Mouse (Mus musculus): ENCODE measurements around the gene Map4. TPM values are rescaled to one million over a fixed set of nuclear protein-coding genes. Genes with fewer than 3 reads are reported as not detected.
"Not testable (repeated sequence)": the region's sequence is repeated elsewhere in the genome, so short reads cannot be mapped to it uniquely, and the experiment has no call there.

Gene Map4
- total RNA-seq, 2 experiments from 2014 or later, result 580 to 618 TPM

- DNase-seq (ENCODE audit: extremely low spot score in 1 of 2, low spot score in 1 of 2), result not testable (repeated sequence)
Measured at GRCm38 (mm10) chr9:109980223-109980622, 49.0 kb downstream of the Map4 start.

GRCm38 (mm10) chr9:109985416-109985815, 54.2 kb downstream of the Map4 start:
- peak; percentile 30 to 58 for DNase-seq (ENCODE audit: extremely low spot score in 1 of 2, low spot score in 1 of 2)

GRCm38 (mm10) chr9:109989084-109989483, 57.8 kb downstream of the Map4 start:
- no peak for DNase-seq (ENCODE audit: extremely low spot score in 1 of 2, low spot score in 1 of 2)

DNA sequence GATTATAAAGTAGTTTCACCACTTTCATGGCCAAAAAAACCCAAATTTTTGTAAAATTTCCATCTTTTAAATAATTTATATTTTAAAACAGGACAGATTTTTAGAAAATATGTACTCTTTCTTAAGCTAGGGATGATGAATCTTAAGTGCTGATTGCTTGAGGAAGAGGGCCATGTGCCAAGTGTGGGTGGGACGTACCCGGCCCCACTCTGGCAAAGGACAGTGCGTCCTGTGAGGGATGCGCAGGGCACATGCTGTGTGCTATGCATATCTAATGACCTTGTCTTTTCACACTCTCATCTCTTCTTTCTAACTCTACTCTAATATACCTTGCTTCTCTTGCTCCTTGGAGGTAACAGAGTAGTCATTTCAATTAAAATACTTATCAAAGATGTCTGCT, 66.2 kb downstream of the Map4 start:
- no peak for DNase-seq (ENCODE audit: extremely low spot score in 1 of 2, low spot score in 1 of 2)

- DNase-seq (ENCODE audit: extremely low spot score in 1 of 2, low spot score in 1 of 2), result no peak
Measured at GRCm38 (mm10) chr9:110001946-110002345, 70.7 kb downstream of the Map4 start.

DNA sequence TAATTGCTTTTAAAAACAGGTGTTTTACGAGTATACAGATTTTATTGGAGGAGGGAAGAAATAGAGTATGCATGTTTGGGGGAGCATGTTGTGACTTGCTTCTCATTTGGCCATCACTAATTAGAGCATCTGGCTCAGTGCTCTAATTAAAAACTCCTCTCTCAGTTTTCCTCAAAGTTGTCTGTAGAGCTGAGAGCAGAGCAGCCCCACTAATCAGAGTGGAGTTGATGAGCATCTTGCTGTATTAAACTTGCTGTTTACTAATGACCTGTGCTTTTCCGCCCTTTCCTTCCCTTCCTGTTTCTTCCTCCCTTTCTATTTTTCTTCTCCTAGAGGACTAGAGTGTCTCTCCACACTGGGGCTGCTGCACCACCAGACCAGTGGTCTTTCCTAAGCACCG, 71.2 kb downstream of the Map4 start:
- no peak for DNase-seq (ENCODE audit: extremely low spot score in 1 of 2, low spot score in 1 of 2)

DNA sequence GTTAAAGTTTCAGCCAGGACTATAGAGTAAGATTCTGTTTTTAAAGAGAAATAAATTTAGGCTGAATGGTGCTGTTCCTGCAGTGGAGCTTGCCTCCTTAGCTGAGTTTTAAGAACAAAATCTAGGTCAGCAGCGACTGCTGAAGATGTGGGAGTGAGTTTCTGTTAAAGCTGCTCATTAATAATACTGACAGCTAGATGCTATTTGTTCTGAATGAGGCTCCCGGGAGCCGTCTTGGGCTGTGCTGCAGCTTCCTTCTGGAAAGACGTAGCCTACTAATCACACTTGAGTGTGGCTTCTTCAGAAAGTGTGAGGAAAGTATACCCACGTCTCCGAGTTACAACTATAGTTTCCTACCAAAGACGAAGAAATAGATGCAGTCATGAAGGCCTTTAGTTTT, 88.0 kb downstream of the Map4 start:
- DNase-seq (ENCODE audit: extremely low spot score in 1 of 2, low spot score in 1 of 2), result no peak

DNA sequence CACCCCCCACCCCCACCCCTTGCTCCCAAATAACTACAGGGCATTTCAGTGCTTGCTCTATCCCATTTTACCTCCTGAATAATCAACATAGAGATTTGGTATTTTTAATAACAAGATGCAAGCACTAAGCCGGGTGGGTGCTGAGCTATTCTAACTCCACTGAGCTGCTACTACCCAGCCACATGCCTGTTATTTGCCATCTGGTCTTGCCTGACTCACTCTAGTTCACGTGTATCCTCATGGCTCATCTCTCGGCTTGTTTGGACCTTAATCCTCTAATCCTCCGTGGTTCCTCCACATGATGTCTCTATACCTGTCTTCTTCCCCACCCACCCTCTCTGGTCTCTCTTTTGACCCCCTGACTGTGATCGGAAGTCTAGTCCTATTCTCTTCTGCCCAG, 89.1 kb downstream of the Map4 start:
- DNase-seq (ENCODE audit: extremely low spot score in 1 of 2, low spot score in 1 of 2), result peak in 1 of 2 experiments; percentile 20

- no peak for DNase-seq (ENCODE audit: extremely low spot score in 1 of 2, low spot score in 1 of 2)
Measured at GRCm38 (mm10) chr9:110021463-110021862, 90.2 kb downstream of the Map4 start.

GRCm38 (mm10) chr9:110022151-110022550, 90.9 kb downstream of the Map4 start:
- DNase-seq (ENCODE audit: extremely low spot score in 1 of 2, low spot score in 1 of 2), result no peak

DNA sequence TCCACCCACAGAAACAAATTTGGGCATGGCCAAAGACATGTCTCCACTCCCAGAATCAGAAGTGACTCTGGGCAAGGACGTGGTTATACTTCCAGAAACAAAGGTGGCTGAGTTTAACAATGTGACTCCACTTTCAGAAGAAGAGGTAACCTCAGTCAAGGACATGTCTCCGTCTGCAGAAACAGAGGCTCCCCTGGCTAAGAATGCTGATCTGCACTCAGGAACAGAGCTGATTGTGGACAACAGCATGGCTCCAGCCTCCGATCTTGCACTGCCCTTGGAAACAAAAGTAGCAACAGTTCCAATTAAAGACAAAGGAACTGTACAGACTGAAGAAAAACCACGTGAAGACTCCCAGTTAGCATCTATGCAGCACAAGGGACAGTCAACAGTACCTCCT, 103.8 kb downstream of the Map4 start:
- DNase-seq (ENCODE audit: extremely low spot score in 1 of 2, low spot score in 1 of 2), result no peak

- no peak for DNase-seq (ENCODE audit: extremely low spot score in 1 of 2, low spot score in 1 of 2)
Measured at GRCm38 (mm10) chr9:110037895-110038294, 106.6 kb downstream of the Map4 start.

DNA sequence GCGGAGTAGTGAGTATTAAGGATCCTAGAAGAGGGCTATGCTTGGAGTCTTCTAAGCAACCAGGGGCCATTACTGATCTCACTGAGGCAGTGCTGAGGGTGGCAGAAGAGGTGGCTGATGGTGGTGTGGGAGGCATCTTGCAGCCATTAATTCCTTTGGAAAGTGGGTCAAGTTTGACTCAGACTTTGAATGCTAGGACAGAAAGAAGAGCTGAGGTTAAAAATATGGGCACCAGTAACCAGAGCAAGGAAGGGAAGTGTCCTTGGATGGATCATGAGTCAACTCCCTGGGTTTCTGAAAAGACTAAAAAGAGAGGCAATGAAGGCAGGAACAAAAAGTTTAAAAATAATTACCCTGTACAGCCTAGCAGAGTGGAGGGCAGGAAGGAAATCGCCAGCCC, 107.2 kb downstream of the Map4 start:
- DNase-seq (ENCODE audit: extremely low spot score in 1 of 2, low spot score in 1 of 2), result no peak

DNA sequence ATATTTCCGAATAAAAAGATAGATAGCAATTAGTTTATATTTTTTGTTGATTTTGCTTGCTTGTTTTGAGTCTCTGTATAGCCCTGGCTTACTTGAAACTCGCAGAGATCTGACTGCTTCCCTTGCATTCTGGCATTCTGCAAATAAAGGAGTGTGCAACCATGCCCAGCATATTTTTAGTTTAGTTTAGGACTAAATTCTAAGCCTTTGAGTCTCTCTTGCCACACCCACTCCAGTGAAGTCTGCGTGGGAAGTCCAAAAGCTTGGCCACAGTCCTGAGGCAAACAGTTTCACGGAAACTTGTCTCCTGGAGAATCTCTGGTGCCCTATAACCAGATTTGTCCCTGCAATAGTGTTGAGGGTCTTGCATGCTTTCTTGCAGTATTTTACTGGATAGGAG, 113.1 kb downstream of the Map4 start:
- no peak for DNase-seq (ENCODE audit: extremely low spot score in 1 of 2, low spot score in 1 of 2)

- no peak for DNase-seq (ENCODE audit: extremely low spot score in 1 of 2, low spot score in 1 of 2)
Measured at GRCm38 (mm10) chr9:110045763-110046377, 114.6 kb downstream of the Map4 start.

DNA sequence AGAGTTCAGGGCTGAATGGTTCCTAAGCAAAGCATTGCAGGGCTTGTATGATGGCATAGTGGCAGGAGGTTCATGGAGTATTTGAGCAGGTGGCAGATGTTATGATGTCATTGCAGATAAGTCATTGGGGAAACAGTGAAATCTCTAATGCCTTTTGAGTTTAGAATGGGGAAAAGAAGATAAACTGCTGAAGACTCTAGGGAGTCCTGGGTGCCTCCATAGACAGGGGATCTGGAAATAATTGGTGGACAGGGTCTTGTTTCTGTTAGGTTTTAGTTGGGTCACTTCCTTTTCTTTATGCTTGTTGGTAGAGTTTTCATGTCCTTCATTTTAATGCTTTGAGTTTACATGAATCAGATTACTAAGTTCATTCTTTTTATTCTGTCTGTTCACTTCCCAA, 116.0 kb downstream of the Map4 start:
- no peak for DNase-seq (ENCODE audit: extremely low spot score in 1 of 2, low spot score in 1 of 2)

GRCm38 (mm10) chr9:110047857-110048256, 116.6 kb downstream of the Map4 start:
- DNase-seq (ENCODE audit: extremely low spot score in 1 of 2, low spot score in 1 of 2), result no peak

GRCm38 (mm10) chr9:110051184-110051583, 119.9 kb downstream of the Map4 start:
- no peak for DNase-seq (ENCODE audit: extremely low spot score in 1 of 2, low spot score in 1 of 2)

DNA sequence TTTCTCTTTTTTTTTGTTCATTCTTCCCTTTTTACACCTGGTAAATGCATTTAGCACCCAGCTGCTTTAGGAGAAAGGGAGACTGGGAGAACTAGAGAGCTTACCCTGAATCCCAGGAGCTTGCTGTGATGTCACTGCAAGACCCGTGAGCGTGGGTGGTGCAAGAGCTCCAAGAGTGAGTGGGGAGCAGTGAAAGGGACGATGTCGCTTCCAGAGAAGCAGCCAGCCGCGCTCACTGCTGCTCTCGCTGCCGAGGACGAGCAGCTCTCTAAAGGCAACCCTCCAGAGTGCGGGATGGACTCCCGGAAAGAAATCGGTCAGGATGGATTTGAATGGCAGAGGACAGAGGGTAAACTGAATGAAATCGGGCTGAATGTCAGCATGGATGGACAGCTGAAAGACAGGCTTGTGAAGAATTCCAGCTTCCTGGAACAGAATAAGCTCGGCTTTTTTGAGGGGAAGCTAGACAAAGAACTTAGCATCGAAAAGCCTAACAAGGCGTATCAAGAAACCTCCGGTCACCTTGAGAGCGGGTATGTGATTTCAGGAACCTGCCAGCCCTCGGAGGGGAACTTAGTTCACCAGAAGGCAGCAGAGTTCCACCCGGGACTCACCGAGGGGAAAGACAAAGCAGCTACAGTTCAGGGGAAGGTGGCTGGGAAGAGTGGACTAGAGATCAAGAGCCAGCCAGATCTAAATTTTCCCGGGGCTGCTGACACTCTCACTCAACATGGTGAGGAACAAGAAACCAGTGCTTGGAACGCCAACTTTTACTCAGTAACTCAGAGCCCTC, 120.8 kb downstream of the Map4 start:
- peak; percentile 67 to 71 for DNase-seq (ENCODE audit: extremely low spot score in 1 of 2, low spot score in 1 of 2)

DNA sequence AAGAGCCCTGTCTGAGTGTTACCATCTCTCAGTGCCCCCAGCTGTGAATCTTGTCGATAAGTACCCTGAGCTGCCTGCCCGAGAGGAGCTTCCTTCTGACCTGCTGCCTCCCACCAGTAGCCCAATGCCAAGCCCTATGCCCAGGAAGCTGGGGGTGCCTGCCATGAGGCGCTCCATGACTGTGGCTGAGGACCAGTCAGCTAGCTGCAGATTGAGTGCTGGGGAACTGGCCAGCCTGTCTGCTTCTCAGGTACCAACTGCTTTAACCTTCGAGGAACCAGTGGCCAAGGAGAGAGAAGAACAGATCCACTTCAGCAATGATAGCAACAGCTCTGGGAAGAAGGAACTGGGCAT, 121.7 kb downstream of the Map4 start:
- DNase-seq (ENCODE audit: extremely low spot score in 1 of 2, low spot score in 1 of 2), result peak in 1 of 2 experiments; percentile 48

GRCm38 (mm10) chr9:110053305-110054079, 122.2 kb downstream of the Map4 start:
- DNase-seq (ENCODE audit: extremely low spot score in 1 of 2, low spot score in 1 of 2), result peak; percentile 52 to 54

GRCm38 (mm10) chr9:110054080-110054421, 122.8 kb downstream of the Map4 start:
- no peak for DNase-seq (ENCODE audit: extremely low spot score in 1 of 2, low spot score in 1 of 2)

All from layer of hippocampus, postnatal 25 days (tissue).